In the genomic region with DNA sequence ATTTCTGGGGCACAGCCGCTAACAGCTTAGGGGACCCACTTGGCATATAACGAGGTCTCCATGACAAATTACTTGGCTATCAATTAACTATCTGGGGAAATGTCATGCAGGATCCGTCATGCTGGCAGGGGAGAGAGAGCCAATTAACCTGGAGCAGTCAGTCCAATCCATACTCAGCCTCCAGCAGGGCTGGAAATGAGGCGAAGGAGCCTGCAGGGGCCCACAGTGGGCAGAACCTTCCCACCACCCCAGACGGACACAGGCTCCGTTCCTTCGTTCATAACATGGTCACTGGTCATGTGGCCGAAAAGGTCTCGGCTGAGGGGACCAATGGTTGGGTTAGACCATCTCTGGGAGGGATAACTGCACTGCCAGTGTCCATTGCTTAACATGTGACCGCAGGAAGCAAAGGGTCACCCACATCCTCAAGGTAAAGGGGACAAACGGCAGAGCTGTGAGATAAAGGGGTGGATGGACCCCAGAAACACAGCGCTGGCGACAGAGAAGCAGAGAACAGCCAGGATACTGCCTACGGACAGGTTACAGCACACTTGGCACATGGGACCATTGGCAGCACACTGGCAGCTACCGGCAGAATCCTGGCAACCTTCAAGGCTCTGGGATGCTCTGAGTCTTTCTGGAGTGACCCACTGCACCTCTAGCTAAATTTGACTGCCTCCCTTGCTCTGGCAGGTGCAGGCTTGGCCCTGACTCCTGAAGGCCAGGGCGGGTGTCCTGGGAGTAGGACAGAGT, we compare ENCODE assay signal across 11 mouse cellular contexts. TPM values are rescaled to one million over a fixed set of nuclear protein-coding genes. Genes with fewer than 3 reads are reported as not detected.
A peak's percentile ranks its signal among the peaks of the same experiment; 100 is the strongest.
DNase-seq lines count a peak whose midpoint lies in the region; ATAC-seq and TF ChIP-seq lines count a peak whose summit lies in the region.
"Had no signal": no experiment of that assay in that cellular context is flagged by ENCODE, and none has a peak within 500 bp of the region (broad histone marks: within the 10 kb centered on the region; RNA-seq: fewer than 3 reads in every experiment).

No protein-coding gene starts in this region.

- 55% methylated on average over 16 of the region's 16 CpGs for WGBS in kidney, embryonic 16.5 days
- WGBS in kidney, adult 2 months, result 49% methylated on average over 16 of the region's 16 CpGs
- WGBS in forebrain, embryonic 15.5 days, result 27% methylated on average over 16 of the region's 16 CpGs
- 49% methylated on average over 16 of the region's 16 CpGs for WGBS in midbrain, embryonic 13.5 days

- no peak for ATAC-seq in kidney, embryonic 16.5 days (ENCODE audit: low FRiP score, low TSS enrichment)
- ATAC-seq in forebrain, embryonic 15.5 days (replicated peaks), result peak; percentile 3; the same call in 1 of the 2 replicates
- ATAC-seq in midbrain, embryonic 13.5 days, result no peak; the same call in none of the 2 replicates
- ATAC-seq in megakaryocyte-erythroid progenitor cell, adult 5-6 weeks (replicated peaks; ENCODE audit: low FRiP score, low TSS enrichment, poor library complexity, severe bottlenecking), result no peak

- H3K4me2 ChIP-seq in kidney, embryonic 16.5 days (replicated peaks; ENCODE audit: low read depth, low read length), result peak overlapping the region; percentile 48
- peak overlapping the region; percentile 43 for H3K4me2 ChIP-seq in forebrain, embryonic 15.5 days (replicated peaks)
- H3K4me2 ChIP-seq in midbrain, embryonic 13.5 days (replicated peaks), result peak overlapping the region; percentile 40

- DNase-seq in kidney, adult 2 months, result no peak
- DNase-seq in cerebellum, adult 9-11 months, result peak; percentile 93
- no peak for DNase-seq in urinary bladder, adult 18-20 months (ENCODE audit: low spot score in 2 of 2)
- DNase-seq in layer of hippocampus, adult 18-20 months (ENCODE audit: low spot score in 2 of 2), result no peak
- DNase-seq: adrenal gland, postnatal 36 days; kidney, adult 11 months had no signal

- H3K9ac ChIP-seq in kidney, embryonic 16.5 days (replicated peaks; ENCODE audit: low read length), result no peak overlapping the region
- 0 out of 2 replicates have a peak overlapping the region, but pooled peaks have one; percentile 20 for H3K9ac ChIP-seq in forebrain, embryonic 15.5 days (replicated peaks)
- peak overlapping the region; percentile 54 for H3K9ac ChIP-seq in midbrain, embryonic 13.5 days (replicated peaks)

- peaks cover 7% of the 10 kb centered on the region; the same call in 1 of the 2 replicates for H3K27me3 ChIP-seq in kidney, embryonic 16.5 days (ENCODE audit: insufficient read depth, low read length)
- H3K27me3 ChIP-seq in kidney, adult 2 months (replicated peaks; ENCODE audit: control insufficient read depth, insufficient read depth, low read length), result no peaks in the 10 kb centered on the region
- no peaks in the 10 kb centered on the region for H3K27me3 ChIP-seq in forebrain, embryonic 15.5 days
- H3K27me3 ChIP-seq in midbrain, embryonic 13.5 days, result no peaks in the 10 kb centered on the region

- no peaks in the 10 kb centered on the region for H3K36me3 ChIP-seq in kidney, embryonic 16.5 days (ENCODE audit: insufficient read depth, low read length)
- no peaks in the 10 kb centered on the region for H3K36me3 ChIP-seq in kidney, adult 2 months (ENCODE audit: control insufficient read depth, insufficient read depth, low read length)
- no peaks in the 10 kb centered on the region for H3K36me3 ChIP-seq in forebrain, embryonic 15.5 days
- no peaks in the 10 kb centered on the region for H3K36me3 ChIP-seq in midbrain, embryonic 13.5 days

- H3K27ac ChIP-seq in kidney, embryonic 16.5 days (ENCODE audit: low read length), result no peak overlapping the region
- H3K27ac ChIP-seq in kidney, adult 2 months (ENCODE audit: insufficient read depth, low read depth, low read length), result no peak overlapping the region
- peak overlapping the region; percentile 88 for H3K27ac ChIP-seq in forebrain, embryonic 15.5 days (replicated peaks)
- peak overlapping the region; percentile 87 for H3K27ac ChIP-seq in midbrain, embryonic 13.5 days

- TF ChIP-seq POLR2A in kidney, adult 2 months (IDR thresholded peaks at IDR 0.05; ENCODE audit: low read depth, low read length), result no peak

- H3K4me3 ChIP-seq in kidney, embryonic 16.5 days (ENCODE audit: low read length), result no peak overlapping the region
- no peak overlapping the region for H3K4me3 ChIP-seq in kidney, adult 2 months (ENCODE audit: insufficient read depth, low read depth, low read length)
- H3K4me3 ChIP-seq in forebrain, embryonic 15.5 days, result peak overlapping the region; percentile 22; the same call in 1 of the 2 replicates
- peak overlapping the region; percentile 16; the same call in 1 of the 2 replicates for H3K4me3 ChIP-seq in midbrain, embryonic 13.5 days (replicated peaks)
- H3K4me3 ChIP-seq: myocyte had no signal

- H3K4me1 ChIP-seq in kidney, embryonic 16.5 days (ENCODE audit: insufficient read depth, low read length), result peaks cover 8% of the 10 kb centered on the region
- H3K4me1 ChIP-seq in kidney, adult 2 months (ENCODE audit: control insufficient read depth, insufficient read depth, low read length), result no peaks in the 10 kb centered on the region
- H3K4me1 ChIP-seq in forebrain, embryonic 15.5 days, result peaks cover 54% of the 10 kb centered on the region
- H3K4me1 ChIP-seq in midbrain, embryonic 13.5 days (replicated peaks), result peaks cover 67% of the 10 kb centered on the region

- no peaks in the 10 kb centered on the region for H3K9me3 ChIP-seq in kidney, embryonic 16.5 days (ENCODE audit: low read length)
- no peaks in the 10 kb centered on the region for H3K9me3 ChIP-seq in forebrain, embryonic 15.5 days
- H3K9me3 ChIP-seq in midbrain, embryonic 13.5 days, result no peaks in the 10 kb centered on the region

- TF ChIP-seq CTCF in kidney, adult 2 months (conservative IDR thresholded peaks at IDR 0.05; ENCODE audit: insufficient read depth, insufficient read length, low read depth, low read length), result no peak

RNA-seq across cellular contexts. Expression of a gene that starts 23.1 kb away (rescaled TPM):
- 18.0 and 18.8 TPM in 2 replicates for polyA plus RNA-seq in kidney, embryonic 16.5 days (2015; fragmentation: Nextera tagmentation; extraction: Ambion mirVana)
- 14.1 TPM in 2 replicates for polyA plus RNA-seq in kidney, adult 2 months (2012; rRNA removed)
- 17.3 and 18.5 TPM in 2 replicates for polyA plus RNA-seq in forebrain, embryonic 15.5 days (2015; fragmentation: Nextera tagmentation; extraction: Ambion mirVana)
- 22.8 and 22.9 TPM in 2 replicates for polyA plus RNA-seq in midbrain, embryonic 13.5 days (2015; fragmentation: Nextera tagmentation; extraction: Ambion mirVana)
- 10 to 100 TPM; 34.7 to 36.2 TPM for total RNA-seq in layer of hippocampus, adult 18-20 months (2021)
- total RNA-seq in megakaryocyte-erythroid progenitor cell, adult 5-6 weeks (2014; fragmentation: Nextera tagmentation), result 10.5 and 14.2 TPM in 2 replicates
- total RNA-seq in megakaryocyte-erythroid progenitor cell, adult 5-6 weeks (2017), result 19.8 and 20.0 TPM in 2 replicates

RNA-seq across cellular contexts. Expression of a gene that starts 33.3 kb away (rescaled TPM):
- 0.54 and 0.86 TPM in 2 replicates for polyA plus RNA-seq in kidney, embryonic 16.5 days (2015; fragmentation: Nextera tagmentation; extraction: Ambion mirVana)
- polyA plus RNA-seq in kidney, adult 2 months (2012; rRNA removed), result 0.08 and 0.10 TPM in 2 replicates
- 9.0 and 10.2 TPM in 2 replicates for polyA plus RNA-seq in forebrain, embryonic 15.5 days (2015; fragmentation: Nextera tagmentation; extraction: Ambion mirVana)
- 7.3 and 8.6 TPM in 2 replicates for polyA plus RNA-seq in midbrain, embryonic 13.5 days (2015; fragmentation: Nextera tagmentation; extraction: Ambion mirVana)
- 100 to 1,000 TPM; 492 to 504 TPM for total RNA-seq in layer of hippocampus, adult 18-20 months (2021)
- total RNA-seq in megakaryocyte-erythroid progenitor cell, adult 5-6 weeks (2014; fragmentation: Nextera tagmentation), result not detected in 2 replicates
- not detected in 2 replicates for total RNA-seq in megakaryocyte-erythroid progenitor cell, adult 5-6 weeks (2017)

Comparison
In these comparisons a context has a peak if more than half of its experiments do, and no peak if none do; other contexts are left out.
1. H3K27ac ChIP-seq: peak in forebrain, embryonic 15.5 days (single experiment) and midbrain, embryonic 13.5 days (single experiment); none in kidney, embryonic 16.5 days (single experiment) and kidney, adult 2 months (single experiment).
2. H3K4me3 ChIP-seq: peak in forebrain, embryonic 15.5 days (single experiment) and midbrain, embryonic 13.5 days (single experiment); none in kidney, embryonic 16.5 days (single experiment) and kidney, adult 2 months (single experiment).
3. Peak in every context shown above with its lines, with median percentiles within 50 percentile points of each other: H3K4me2 ChIP-seq.